Mouse (Mus musculus) bone marrow, adult 2 months (tissue): ENCODE data around the gene Slc38a4.

Source experiments
- CTCF ChIP-seq: fragments of 200-500 bp; IDR thresholded peaks from 2 replicates; pipeline ENCODE4 v1.5.1; 2011; ENCODE audit warnings: low read length, control low read depth; ENCODE audit not compliant: control insufficient read depth, insufficient read depth
- POLR2A ChIP-seq: fragments of 200-500 bp; IDR thresholded peaks from 2 replicates; pipeline ENCODE4 v1.6.1; 2011; ENCODE audit warnings: low read depth, mild to moderate bottlenecking, control low read depth, low read length, borderline replicate concordance; ENCODE audit not compliant: control insufficient read depth

DNA sequence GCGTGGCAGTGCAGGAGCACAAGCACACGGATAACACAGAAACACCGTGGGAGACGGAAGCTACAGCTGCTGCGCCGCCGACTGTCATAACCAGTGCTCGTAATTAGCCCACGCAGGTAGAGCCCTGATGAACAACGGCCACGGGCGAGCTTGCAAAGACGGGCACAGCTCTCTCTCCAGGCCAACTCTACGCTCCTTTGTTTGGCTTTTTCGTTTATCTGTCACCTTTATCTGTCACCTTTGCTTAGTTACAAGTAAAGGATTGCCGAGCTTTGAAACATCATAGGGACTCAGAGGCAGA is 101.9 kb downstream of the Slc38a4 start:
- TF ChIP-seq CTCF (no peak), POLR2A (no peak)
